Mouse (Mus musculus): ENCODE measurements at regions not wholly inside any gene's neighbourhood (a gene's known extent, or its start where the extent isn't known, plus 50 kb on each side); places are given as distances from the start of the nearest gene placed in this dataset.

DNA sequence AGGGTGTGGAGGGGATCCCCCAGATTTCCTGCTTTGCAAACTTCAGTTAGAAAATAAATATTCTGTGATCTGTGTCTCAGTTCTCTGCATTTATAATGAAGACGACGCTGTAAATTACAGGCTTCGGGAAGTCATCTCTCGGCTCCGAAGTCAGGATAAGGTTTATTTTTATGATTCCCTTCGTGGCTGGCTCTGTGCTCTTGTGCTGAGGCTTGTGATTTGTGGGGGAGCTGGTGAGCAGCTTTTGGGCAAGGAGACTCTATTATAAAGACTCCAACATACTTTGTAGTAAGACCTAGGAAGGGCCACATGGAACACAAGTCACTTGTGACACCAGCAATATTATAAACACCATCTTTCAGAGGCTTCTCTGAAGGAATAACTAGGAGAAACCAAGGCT, 146.0 kb downstream of the Kcnk1 start:
- Histone ChIP-seq H3K4me3 (no peak overlapping the region), H3K36me3 (ENCODE audit: control insufficient read depth, insufficient read depth) (no peaks in the 10 kb centered on the region), H3K79me2 (ENCODE audit: control insufficient read depth, insufficient read depth) (no peaks in the 10 kb centered on the region), H3ac (ENCODE audit: control insufficient read depth, insufficient read length) (no peak overlapping the region), H3K27me3 (ENCODE audit: control insufficient read depth, insufficient read depth, insufficient read length) (peaks cover 14% of the 10 kb centered on the region), H3K4me2 (ENCODE audit: low read depth) (no peak overlapping the region)
- TF ChIP-seq CEBPB (IDR thresholded peaks at IDR 0.05; ENCODE audit: insufficient read depth, poor library complexity, severe bottlenecking) (no peak), MYOG (IDR thresholded peaks at IDR 0.05; ENCODE audit: control insufficient read depth in 1 of 3, insufficient read depth in 1 of 3, insufficient read length in 2 of 3, low read depth in 2 of 3) (no peak), USF1 (IDR thresholded peaks at IDR 0.05; ENCODE audit: low read depth) (no peak), MAX (IDR thresholded peaks at IDR 0.05; ENCODE audit: low read depth) (no peak), MYOD1 (IDR thresholded peaks at IDR 0.05; ENCODE audit: control insufficient read depth in 1 of 3, insufficient read length in 2 of 3, low read depth in 2 of 3) (no peak), POLR2A (IDR thresholded peaks at IDR 0.05; ENCODE audit: insufficient read length, low read depth) (no peak), TCF12 (IDR thresholded peaks at IDR 0.05; ENCODE audit: insufficient read depth, poor library complexity, severe bottlenecking) (no peak), SRF (IDR thresholded peaks at IDR 0.05; ENCODE audit: control insufficient read depth, insufficient read length, low read depth) (no peak), REST (IDR thresholded peaks at IDR 0.05; ENCODE audit: insufficient read depth, insufficient read length) (no peak), TCF3 (IDR thresholded peaks at IDR 0.05; ENCODE audit: insufficient read length, low read depth) (no peak), POLR2AphosphoS2 (IDR thresholded peaks at IDR 0.05; ENCODE audit: insufficient read length, low read depth) (no peak), E2F4 (IDR thresholded peaks at IDR 0.05; ENCODE audit: insufficient read depth) (no peak)

DNA sequence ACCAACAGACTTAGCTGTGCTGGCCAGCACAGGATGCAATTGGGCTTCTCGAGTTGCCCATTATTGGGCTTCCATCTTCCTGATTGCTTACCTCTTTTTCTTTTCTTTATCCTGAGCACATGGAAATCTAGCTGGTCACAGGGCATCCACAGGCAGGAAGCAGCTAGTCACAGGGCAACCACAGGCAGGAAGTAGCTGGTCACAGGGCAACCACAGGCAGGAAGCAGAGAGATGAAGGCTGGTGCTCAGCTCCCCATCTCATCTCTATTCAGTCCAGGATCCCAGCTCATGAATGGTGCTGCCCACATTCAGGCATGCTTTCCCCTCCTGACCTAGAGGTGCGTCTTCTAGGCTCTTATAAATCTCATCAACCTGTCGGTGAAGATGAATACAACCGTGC, 146.8 kb upstream of the Slc35f3 start:
- Histone ChIP-seq H3ac (ENCODE audit: control insufficient read depth, insufficient read length) (no peak overlapping the region), H3K4me3 (no peak overlapping the region), H3K36me3 (ENCODE audit: control insufficient read depth, insufficient read depth) (no peaks in the 10 kb centered on the region), H3K79me2 (ENCODE audit: control insufficient read depth, insufficient read depth) (no peaks in the 10 kb centered on the region), H3K27me3 (ENCODE audit: control insufficient read depth, insufficient read depth, insufficient read length) (peaks cover 6% of the 10 kb centered on the region), H3K4me2 (ENCODE audit: low read depth) (no peak overlapping the region)
- no peak for TF ChIP-seq E2F4 (IDR thresholded peaks at IDR 0.05; ENCODE audit: insufficient read depth)
- TF ChIP-seq MYOD1 (IDR thresholded peaks at IDR 0.05; ENCODE audit: control insufficient read depth in 1 of 3, insufficient read length in 2 of 3, low read depth in 2 of 3), result no peak
- TF ChIP-seq MYOG (IDR thresholded peaks at IDR 0.05; ENCODE audit: control insufficient read depth in 1 of 3, insufficient read depth in 1 of 3, insufficient read length in 2 of 3, low read depth in 2 of 3), result no peak
- TF ChIP-seq USF1 (IDR thresholded peaks at IDR 0.05; ENCODE audit: low read depth), result no peak
- TF ChIP-seq TCF12 (IDR thresholded peaks at IDR 0.05; ENCODE audit: insufficient read depth, poor library complexity, severe bottlenecking), result no peak
- no peak for TF ChIP-seq REST (IDR thresholded peaks at IDR 0.05; ENCODE audit: insufficient read depth, insufficient read length)
- no peak for TF ChIP-seq CEBPB (IDR thresholded peaks at IDR 0.05; ENCODE audit: insufficient read depth, poor library complexity, severe bottlenecking)
- no peak for TF ChIP-seq MAX (IDR thresholded peaks at IDR 0.05; ENCODE audit: low read depth)
- no peak for TF ChIP-seq TCF3 (IDR thresholded peaks at IDR 0.05; ENCODE audit: insufficient read length, low read depth)
- no peak for TF ChIP-seq SRF (IDR thresholded peaks at IDR 0.05; ENCODE audit: control insufficient read depth, insufficient read length, low read depth)
- TF ChIP-seq POLR2A (IDR thresholded peaks at IDR 0.05; ENCODE audit: insufficient read length, low read depth), result no peak
- TF ChIP-seq POLR2AphosphoS2 (IDR thresholded peaks at IDR 0.05; ENCODE audit: insufficient read length, low read depth), result no peak

DNA sequence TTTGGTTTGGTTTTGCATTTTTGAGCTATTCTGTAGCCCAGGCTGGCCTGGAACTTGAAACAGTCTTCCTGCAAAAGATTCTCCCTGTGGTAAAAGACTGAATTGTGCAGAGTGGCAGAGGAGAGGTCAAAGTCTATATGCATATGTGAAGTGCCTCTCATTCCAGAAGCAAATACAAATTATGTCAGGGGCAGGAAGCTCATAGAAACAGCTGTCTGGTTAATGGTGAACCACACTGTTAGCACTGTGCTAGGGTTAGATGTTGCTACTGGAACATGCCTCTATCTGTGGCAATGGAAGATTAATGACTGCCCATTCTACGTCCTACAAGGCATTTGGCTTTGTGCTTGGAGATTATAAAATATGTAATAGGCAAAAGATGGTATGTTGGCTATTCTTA, 144.4 kb upstream of the Slc35f3 start:
- Histone ChIP-seq H3K36me3 (ENCODE audit: control insufficient read depth, insufficient read depth) (no peaks in the 10 kb centered on the region), H3K4me3 (no peak overlapping the region), H3K79me2 (ENCODE audit: control insufficient read depth, insufficient read depth) (no peaks in the 10 kb centered on the region), H3ac (ENCODE audit: control insufficient read depth, insufficient read length) (no peak overlapping the region), H3K27me3 (ENCODE audit: control insufficient read depth, insufficient read depth, insufficient read length) (peaks cover 6% of the 10 kb centered on the region), H3K4me2 (ENCODE audit: low read depth) (no peak overlapping the region)
- no peak for TF ChIP-seq CEBPB (IDR thresholded peaks at IDR 0.05; ENCODE audit: insufficient read depth, poor library complexity, severe bottlenecking)

DNA sequence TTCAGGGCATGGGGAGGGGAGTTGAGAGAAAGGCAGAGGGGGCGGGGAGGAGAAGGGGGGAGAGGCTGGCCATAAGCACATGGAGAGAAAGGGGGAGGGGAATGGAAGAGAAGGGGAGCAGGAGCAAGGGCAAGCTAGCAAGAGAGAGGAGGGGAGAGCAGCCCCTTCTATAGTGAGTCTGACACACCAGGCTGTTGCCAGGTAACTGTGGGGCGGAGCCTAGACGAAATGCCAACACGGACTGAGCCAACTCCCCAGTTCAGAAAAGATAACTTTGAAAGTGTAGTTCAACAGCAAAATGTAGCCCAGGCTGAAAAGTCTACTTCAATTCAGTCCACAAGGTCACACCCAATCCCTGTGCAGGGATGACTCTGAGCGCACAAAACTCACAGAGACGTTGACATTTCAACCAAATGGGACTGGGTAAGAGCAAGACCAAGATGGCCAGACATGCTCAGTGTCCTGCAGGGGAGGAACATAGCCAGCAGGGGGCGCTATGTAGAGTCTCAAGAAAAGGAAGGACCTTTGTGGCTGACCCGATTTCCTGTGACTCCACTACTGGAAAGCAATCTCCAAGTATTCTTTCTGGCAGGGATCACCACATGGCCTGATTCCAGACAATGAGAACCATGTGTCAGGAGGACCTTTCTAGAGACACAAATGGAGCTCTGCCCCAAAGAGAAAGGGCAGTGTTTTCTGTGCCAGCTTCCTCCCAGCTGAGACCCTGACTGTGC, 140.7 kb upstream of the Slc35f3 start:
- TF ChIP-seq CEBPB (IDR thresholded peaks at IDR 0.05; ENCODE audit: insufficient read depth, poor library complexity, severe bottlenecking) (no peak), MYOD1 (IDR thresholded peaks at IDR 0.05; ENCODE audit: control insufficient read depth in 1 of 3, insufficient read length in 2 of 3, low read depth in 2 of 3) (no peak), POLR2AphosphoS2 (IDR thresholded peaks at IDR 0.05; ENCODE audit: insufficient read length, low read depth) (no peak)
- Histone ChIP-seq H3K36me3 (ENCODE audit: control insufficient read depth, insufficient read depth) (no peaks in the 10 kb centered on the region), H3K4me2 (ENCODE audit: low read depth) (no peak overlapping the region), H3K79me2 (ENCODE audit: control insufficient read depth, insufficient read depth) (no peaks in the 10 kb centered on the region), H3ac (ENCODE audit: control insufficient read depth, insufficient read length) (no peak overlapping the region), H3K4me3 (no peak overlapping the region), H3K27me3 (ENCODE audit: control insufficient read depth, insufficient read depth, insufficient read length) (no peaks in the 10 kb centered on the region)

DNA sequence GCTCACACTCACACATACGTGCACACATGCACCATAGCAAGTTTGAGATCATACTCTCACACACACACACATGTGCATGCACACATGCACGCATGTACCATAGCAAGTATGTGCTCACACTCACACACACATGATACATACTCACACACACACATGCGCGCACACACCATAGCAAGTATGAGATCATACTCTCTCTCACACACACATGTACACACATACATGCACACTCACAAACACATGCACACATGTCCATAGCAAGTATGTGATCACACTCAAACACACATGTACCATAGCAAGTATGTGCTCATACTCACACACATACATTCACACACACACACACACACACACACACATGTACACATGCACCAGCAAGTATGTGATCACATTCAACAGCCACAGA, 138.9 kb upstream of the Slc35f3 start:
- Histone ChIP-seq H3K36me3 (ENCODE audit: control insufficient read depth, insufficient read depth) (no peaks in the 10 kb centered on the region), H3K79me2 (ENCODE audit: control insufficient read depth, insufficient read depth) (no peaks in the 10 kb centered on the region), H3K4me2 (ENCODE audit: low read depth) (no peak overlapping the region), H3ac (ENCODE audit: control insufficient read depth, insufficient read length) (no peak overlapping the region), H3K4me3 (no peak overlapping the region), H3K27me3 (ENCODE audit: control insufficient read depth, insufficient read depth, insufficient read length) (no peaks in the 10 kb centered on the region)
- no peak for TF ChIP-seq CEBPB (IDR thresholded peaks at IDR 0.05; ENCODE audit: insufficient read depth, poor library complexity, severe bottlenecking)
- no peak for TF ChIP-seq TCF3 (IDR thresholded peaks at IDR 0.05; ENCODE audit: insufficient read length, low read depth)

Data from myocyte (in vitro differentiated cells).